Mouse (Mus musculus) liver, adult 2 months (tissue): ENCODE measurements at regions not wholly inside any gene's neighbourhood (a gene's known extent, or its start where the extent isn't known, plus 50 kb on each side); places are given as distances from the start of the nearest gene placed in this dataset.

Experiments
- CTCF ChIP-seq: fragments of 200-500 bp; IDR thresholded peaks from 2 replicates; pipeline ENCODE4 v1.5.1; 2011; ENCODE audit warnings: low read depth, low read length, control low read depth
- POLR2A ChIP-seq: fragments of 200-500 bp; IDR thresholded peaks from 2 replicates; pipeline ENCODE4 v1.6.1; 2011; ENCODE audit warnings: low read length, control low read depth; ENCODE audit not compliant: insufficient read depth; ENCODE audit errors: extremely low read depth

DNA sequence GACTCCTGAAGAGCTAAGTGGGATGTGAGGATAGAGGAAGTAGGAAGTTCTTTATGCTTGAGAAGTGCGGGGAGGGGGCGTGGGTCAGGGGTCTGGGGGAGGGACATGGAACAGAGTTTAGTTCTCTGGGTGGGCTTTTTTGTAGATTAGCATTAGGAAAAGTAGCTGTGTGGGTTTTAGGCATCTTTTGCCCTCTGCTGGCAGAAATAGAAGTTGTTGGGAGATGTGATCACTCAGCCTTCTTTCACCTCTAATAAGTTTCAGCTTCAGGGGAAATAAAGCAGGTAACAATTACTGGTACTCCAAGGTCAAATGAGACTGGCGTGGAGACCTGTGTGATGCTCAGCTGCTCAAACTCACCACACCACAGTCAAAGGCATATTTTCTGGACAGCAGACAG, 672.5 kb upstream of the 2610301B20Rik start:
- no peak for TF ChIP-seq CTCF
- TF ChIP-seq POLR2A: no peak
